Mouse (Mus musculus): ENCODE measurements around the gene Slc25a48. TPM values are rescaled to one million over a fixed set of nuclear protein-coding genes. Genes with fewer than 3 reads are reported as not detected.

Slc25a48 gene
- total RNA-seq, 2 experiments from 2014 or later, result not detected

DNA sequence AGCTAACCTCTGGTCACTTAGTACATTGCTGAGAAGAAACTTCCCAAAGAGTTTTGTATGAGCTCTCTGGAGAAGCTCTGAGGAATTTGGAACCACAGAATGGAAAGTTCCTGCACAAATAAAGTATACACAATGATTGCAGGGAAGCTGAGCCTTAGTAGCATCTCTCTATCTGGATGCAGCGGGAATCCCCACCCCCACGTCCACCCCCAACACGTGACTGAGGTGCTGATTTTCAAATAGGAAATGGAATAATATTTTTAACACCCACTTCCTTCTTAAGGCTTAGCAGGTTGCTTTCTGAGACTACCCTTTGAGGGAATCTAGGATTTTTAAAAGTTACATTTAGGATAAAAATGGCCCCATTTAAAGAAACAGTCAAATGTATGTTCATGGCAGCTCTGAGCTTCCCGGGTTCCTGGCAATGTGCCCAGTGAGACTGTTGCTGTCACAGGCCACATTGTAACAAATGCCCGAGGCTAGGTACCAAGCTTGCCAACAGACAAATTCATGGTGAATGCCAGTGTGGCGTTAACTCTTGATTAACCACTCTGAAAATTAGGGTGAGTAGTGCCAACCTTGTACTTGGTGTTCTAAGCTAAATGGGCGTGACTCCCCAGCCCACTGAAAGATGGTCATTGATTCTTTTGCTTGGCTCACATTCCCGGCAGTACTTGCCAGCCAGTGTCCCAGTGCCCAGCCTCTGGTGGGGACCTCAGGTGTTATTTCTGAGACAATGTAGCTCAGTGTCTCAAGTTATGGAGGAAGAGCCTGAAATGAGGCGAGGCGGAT, 11.3 kb downstream of the Slc25a48 start:
- DNase-seq (ENCODE audit: low spot score in 2 of 2), result no peak

GRCm38 (mm10) chr13:56450035-56450434, 11.9 kb downstream of the Slc25a48 start:
- no peak for DNase-seq (ENCODE audit: low spot score in 2 of 2)

- DNase-seq (ENCODE audit: low spot score in 2 of 2), result no peak
These were observed 19.8 kb downstream of the Slc25a48 start for GRCm38 (mm10) chr13:56458001-56458400.

- no peak for DNase-seq (ENCODE audit: low spot score in 2 of 2)
These were observed 23.3 kb downstream of the Slc25a48 start for GRCm38 (mm10) chr13:56461460-56461859.

DNA sequence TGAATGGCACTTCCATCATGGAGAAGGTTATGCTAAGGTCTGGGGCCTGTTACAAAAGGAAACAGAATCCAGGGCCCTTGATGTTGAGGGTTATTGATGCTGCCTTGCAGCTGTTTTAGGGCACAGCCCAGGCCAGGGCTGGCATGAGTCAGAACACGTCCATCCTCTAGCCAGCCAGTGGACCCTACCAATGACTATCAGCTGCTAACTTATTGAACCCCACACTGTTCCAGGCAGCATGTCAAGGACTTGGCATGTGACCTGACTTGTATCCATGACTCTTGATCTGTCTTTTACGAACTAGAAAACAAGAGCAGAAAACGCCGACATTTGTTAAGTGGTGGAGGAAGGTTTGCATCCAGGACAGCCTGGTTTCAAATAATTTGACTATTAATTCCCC, 24.6 kb downstream of the Slc25a48 start:
- DNase-seq (ENCODE audit: low spot score in 2 of 2), result no peak

- no peak for DNase-seq (ENCODE audit: low spot score in 2 of 2)
These were observed 25.1 kb downstream of the Slc25a48 start for GRCm38 (mm10) chr13:56463261-56463660.

GRCm38 (mm10) chr13:56463750-56464149, 25.6 kb downstream of the Slc25a48 start:
- DNase-seq (ENCODE audit: low spot score in 2 of 2), result no peak

DNA sequence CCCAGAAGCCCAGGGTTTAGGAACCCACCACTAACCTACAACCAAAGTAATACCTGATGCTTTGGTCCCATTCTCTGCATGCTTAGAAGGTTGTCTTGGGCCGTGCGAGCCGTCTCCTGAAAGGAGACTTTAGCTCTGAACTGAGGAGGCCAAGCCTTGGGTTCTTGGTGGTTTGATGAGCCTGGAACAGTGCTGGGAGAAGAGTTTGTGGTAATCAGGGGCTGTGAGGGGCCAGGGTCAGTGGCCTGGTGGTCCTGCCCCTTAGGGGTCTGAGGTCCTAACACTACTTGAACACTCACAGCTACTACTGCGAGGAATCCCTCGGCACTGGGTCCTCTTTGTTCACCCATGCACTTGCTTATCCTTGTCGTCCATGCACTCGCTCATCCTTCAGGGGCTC, 29.6 kb downstream of the Slc25a48 start:
- DNase-seq (ENCODE audit: low spot score in 2 of 2), result no peak

DNA sequence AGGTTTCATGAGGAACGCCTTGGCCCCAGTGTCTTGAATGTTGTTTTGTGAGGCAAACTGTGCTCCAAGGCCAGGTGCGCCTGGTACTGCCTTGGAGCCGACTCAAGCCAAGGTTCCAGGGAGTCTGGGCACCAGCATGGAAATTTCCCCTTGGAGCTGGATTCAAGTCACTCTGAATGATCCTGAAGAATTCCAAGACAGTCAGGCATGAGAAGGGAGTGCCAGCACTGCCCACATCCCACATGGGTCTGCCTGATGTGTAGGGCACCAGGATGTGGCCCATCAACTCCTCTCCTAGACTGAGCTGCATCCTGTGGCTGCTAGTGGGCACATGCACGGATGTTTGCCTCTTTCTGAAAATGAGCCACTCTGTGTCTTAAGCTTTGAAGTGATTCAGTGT, 30.4 kb downstream of the Slc25a48 start:
- DNase-seq (ENCODE audit: low spot score in 2 of 2), result no peak

DNA sequence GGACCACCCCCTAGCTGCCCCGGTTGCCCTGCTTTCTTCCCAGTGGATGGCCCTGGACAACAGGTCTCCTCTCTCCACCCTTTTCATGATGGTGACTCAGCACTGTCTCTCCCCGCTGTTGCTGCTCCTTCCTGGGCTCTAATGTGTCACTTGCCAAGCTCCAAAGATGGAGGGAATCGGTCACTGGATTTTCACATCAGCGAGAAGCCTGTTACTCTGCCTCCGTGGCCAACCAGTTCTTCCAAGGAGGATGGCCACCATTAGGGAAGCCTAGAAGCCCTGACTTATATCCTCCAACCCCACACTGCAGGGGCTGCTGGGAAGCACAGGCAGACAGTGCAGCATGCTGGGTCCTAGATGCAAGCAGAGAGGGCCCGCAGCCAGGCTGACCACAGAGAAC, 33.1 kb downstream of the Slc25a48 start:
- no peak for DNase-seq (ENCODE audit: low spot score in 2 of 2)

GRCm38 (mm10) chr13:56471951-56472350, 33.8 kb downstream of the Slc25a48 start:
- no peak for DNase-seq (ENCODE audit: low spot score in 2 of 2)

- DNase-seq (ENCODE audit: low spot score in 2 of 2), result no peak
These were observed 34.5 kb downstream of the Slc25a48 start for GRCm38 (mm10) chr13:56472661-56473060.

DNA sequence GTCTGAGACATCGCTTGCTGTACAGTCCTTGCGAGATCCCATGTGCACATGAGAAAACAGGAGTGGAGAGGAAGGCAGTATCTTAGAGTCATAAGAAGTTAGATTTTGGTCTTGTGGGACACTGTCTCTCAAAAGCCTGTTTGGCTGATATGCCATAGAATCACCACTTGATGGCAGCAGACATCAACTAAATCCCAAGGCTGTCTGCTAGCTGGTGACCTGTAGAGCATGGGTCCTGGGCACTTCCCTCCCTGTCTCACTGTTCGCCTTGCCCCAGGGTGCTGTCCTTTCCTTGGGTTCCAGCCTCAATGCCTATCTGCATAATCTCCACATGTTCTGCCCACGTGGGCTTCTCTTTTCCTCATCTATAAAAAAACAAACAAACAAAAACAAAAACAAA, 37.2 kb downstream of the Slc25a48 start:
- DNase-seq (ENCODE audit: low spot score in 2 of 2), result no peak

DNA sequence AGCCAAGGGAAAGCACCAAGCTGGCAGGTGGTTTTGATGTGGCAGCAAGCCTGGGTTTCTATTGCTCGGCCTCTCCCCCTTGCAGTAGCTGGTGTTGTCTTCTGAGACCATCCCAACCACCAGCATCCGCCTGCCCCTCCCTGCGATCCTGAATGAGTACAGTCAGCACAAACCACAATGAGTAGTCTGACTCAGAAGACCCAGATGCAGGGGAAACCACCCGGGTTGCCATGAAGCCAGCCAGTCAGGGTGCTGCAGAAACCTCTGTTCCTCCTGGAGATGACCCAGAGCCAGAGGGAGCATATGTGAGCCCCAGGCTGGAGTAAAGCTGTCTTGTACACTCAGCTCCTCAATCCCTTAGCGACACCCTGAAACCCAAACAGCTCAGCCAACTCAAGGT, 38.6 kb downstream of the Slc25a48 start:
- no peak for DNase-seq (ENCODE audit: low spot score in 2 of 2)

- no peak for DNase-seq (ENCODE audit: low spot score in 2 of 2)
These were observed 39.1 kb downstream of the Slc25a48 start for GRCm38 (mm10) chr13:56477271-56477670.

- no peak for DNase-seq (ENCODE audit: low spot score in 2 of 2)
These were observed 39.9 kb downstream of the Slc25a48 start for GRCm38 (mm10) chr13:56478027-56478426.

- DNase-seq (ENCODE audit: low spot score in 2 of 2), result no peak
These were observed 44.0 kb downstream of the Slc25a48 start, which contains the start of gene Il9 for GRCm38 (mm10) chr13:56482146-56482545. Il9 (minus strand) TSS chr13:56482246.

GRCm38 (mm10) chr13:56488012-56488411, 49.9 kb downstream of the Slc25a48 start:
- no peak for DNase-seq (ENCODE audit: low spot score in 2 of 2)

DNA sequence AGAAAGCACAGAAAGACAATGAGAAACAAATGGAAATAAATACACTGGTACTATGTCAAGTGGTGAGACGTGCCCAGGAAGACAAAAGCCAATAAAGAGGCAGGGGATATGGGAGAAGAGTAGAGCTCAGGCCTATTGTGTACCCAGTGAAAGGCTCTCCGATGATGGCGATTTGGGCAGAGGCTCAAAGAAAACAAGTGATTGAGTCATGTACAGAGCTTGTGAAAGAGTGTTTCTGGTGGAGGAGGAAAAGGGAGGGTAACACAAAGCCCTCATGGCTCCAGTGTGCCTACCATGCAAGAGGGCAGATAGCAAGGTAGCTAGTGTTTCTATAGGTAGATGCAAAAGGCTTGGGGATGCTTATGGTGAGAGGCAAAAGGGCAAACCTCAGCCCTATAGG, 56.3 kb downstream of the Slc25a48 start:
- no peak for DNase-seq (ENCODE audit: low spot score in 2 of 2)

DNA sequence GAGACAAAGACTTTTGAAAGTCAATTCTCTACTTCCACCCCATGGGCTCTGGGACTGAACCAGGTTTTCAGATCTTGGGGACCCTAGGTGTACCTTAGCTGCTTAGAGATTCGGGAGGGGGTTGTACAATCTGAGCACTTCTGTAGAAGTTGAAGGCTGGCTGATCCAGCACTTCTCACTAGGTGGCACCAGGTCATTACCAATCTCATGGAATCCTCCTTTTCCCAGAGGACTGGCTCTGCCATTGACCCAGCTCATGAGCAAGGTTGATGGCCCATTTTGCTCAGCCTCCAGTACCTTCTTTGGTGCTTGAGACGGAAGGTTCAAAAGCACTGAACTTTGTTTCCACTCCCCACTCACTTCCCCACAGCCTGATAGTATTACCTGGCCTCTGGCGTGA, 62.0 kb downstream of the Slc25a48 start:
- no peak for DNase-seq (ENCODE audit: low spot score in 2 of 2)

GRCm38 (mm10) chr13:56500636-56501035, 62.5 kb downstream of the Slc25a48 start:
- DNase-seq (ENCODE audit: low spot score in 2 of 2), result no peak

GRCm38 (mm10) chr13:56501866-56502420, 63.8 kb downstream of the Slc25a48 start:
- no peak for DNase-seq (ENCODE audit: low spot score in 2 of 2)
